Mouse (Mus musculus) liver, postnatal 0 days (tissue): ENCODE measurements around the gene Angpt4. TPM values are rescaled to one million over a fixed set of nuclear protein-coding genes. Genes with fewer than 3 reads are reported as not detected.

Experiments used
- ATAC-seq: fragments of 200-750 bp; cut with Nextera tagmentation; 2 replicates; pipeline ENCODE4 v1.8.0; 2017; ENCODE audit warnings: mild to moderate bottlenecking, moderate library complexity
- DNase-seq: peaks from one replicate; pipeline ENCODE4 v3.0.0-alpha.2; 2016
- H3K27ac ChIP-seq: fragments of 300-500 bp; sonication (generic); 2 replicates; pipeline ENCODE4 v1.5.1; 2014; ENCODE audit warnings: antibody characterized with exemption, moderate library complexity, mild to moderate bottlenecking, low read depth
- H3K27me3 ChIP-seq: fragments of 300-500 bp; sonication (generic); 2 replicates; pipeline ENCODE4 v1.6.1; 2014; ENCODE audit warnings: low read length, control low read depth, mixed read lengths; ENCODE audit not compliant: insufficient read depth
- H3K36me3 ChIP-seq: fragments of 300-500 bp; sonication (generic); replicated peaks from 2 replicates; pipeline ENCODE4 v1.6.1; 2014; ENCODE audit warnings: mild to moderate bottlenecking, control low read depth, low read length, moderate library complexity, mixed read lengths; ENCODE audit not compliant: insufficient read depth
- H3K4me1 ChIP-seq: fragments of 300-500 bp; sonication (generic); 2 replicates; pipeline ENCODE4 v1.6.1; 2014; ENCODE audit warnings: antibody characterized with exemption, mild to moderate bottlenecking, control low read depth; ENCODE audit not compliant: insufficient read depth
- H3K4me2 ChIP-seq: fragments of 300-500 bp; sonication (generic); 2 replicates; pipeline ENCODE4 v1.6.1; 2014; ENCODE audit warnings: low read depth, mild to moderate bottlenecking, low read length, moderate library complexity, mixed read lengths
- H3K4me3 ChIP-seq: fragments of 300-500 bp; sonication (generic); 2 replicates; pipeline ENCODE4 v1.5.1; 2014; ENCODE audit warnings: low read depth, low read length
- H3K9ac ChIP-seq: fragments of 300-500 bp; sonication (generic); replicated peaks from 2 replicates; pipeline ENCODE4 v1.6.1; 2014; ENCODE audit warnings: mild to moderate bottlenecking, moderate library complexity
- H3K9me3 ChIP-seq: fragments of 300-500 bp; sonication (generic); 2 replicates; pipeline ENCODE4 v1.6.1; 2016; ENCODE audit warnings: mild to moderate bottlenecking, control low read depth, low read length, mixed read lengths
- CTCF ChIP-seq: sonication (generic); IDR thresholded peaks from 2 replicates; pipeline ENCODE4 v1.5.1; 2016; ENCODE audit warnings: antibody characterized with exemption, low read depth
- EP300 ChIP-seq: IDR thresholded peaks from 2 replicates; pipeline ENCODE4 v1.6.1; 2016; ENCODE audit warnings: antibody characterized with exemption, low read depth, mild to moderate bottlenecking
- WGBS: fragments of 180-500 bp; shearing (Covaris S2); extraction: QIAGEN DNeasy Blood & Tissue Kit; methylation state at CpG from one replicate; pipeline ENCODE4 v1.1.7; 2014; ENCODE audit not compliant: insufficient replicate concordance; 5-methylcytosine and 5-hydroxymethylcytosine counted together
- microRNA counts: library from miRNA; unstranded; fragments of <30 nt; microRNA quantifications from one replicate; lab custom pipeline; 2015
- microRNA-seq: library from miRNA; unstranded; fragments of <30 nt; microRNA quantifications from one replicate; pipeline ENCODE4, GENCODE M21; 2016
- polyA plus RNA-seq: library from polyadenylated mRNA; unstranded; fragments of >200 nt; fragmentation: Nextera tagmentation; extraction: Ambion mirVana; gene quantifications from 2 replicates; pipeline ENCODE4 v1.2.1, GENCODE M21; 2015

Gene Angpt4
- polyA plus RNA-seq, 1 experiment from 2014 or later: 0.26 TPM

DNA sequence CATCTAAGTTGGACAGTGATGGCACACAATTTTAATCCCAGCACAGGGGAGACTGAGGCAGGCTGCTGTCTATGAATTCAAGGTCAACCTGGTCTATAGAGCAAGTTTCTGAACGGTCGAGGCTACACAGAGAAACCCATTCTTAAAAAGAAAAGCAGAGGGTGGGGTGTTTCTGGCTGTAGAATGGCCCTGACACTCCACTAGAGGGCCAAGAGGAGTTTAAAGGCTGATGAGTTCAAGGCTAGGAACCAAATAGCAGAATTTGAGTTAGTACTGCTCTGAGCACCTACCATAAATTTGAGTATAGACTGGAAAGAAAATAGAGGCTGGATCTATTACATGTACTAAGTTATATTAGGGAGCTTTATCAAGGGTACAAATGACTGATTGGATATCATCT, 78.0 kb downstream of the Angpt4 start:
- no peak for TF ChIP-seq EP300
- TF ChIP-seq CTCF: no peak

DNA sequence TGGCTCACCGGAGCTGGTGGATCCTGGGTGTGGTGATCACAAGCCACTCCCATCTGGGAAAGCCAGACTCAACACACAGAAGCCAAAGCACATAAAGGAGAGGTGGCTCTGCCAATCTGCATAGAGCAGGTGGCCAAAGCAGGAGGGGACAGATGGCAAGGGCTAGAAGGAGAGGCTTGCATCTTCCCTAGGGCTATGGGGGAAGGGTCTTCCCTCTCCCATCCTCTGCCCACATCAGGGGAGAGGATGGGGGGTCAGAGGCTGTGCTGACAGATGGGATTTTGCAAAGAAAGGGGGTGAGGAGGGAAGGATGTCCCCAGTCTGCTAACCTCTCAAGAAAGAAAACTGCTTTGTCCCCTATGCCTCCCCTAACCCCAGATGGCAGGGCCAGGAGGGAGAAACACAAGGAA, 80.0 kb downstream of the Angpt4 start:
- no peak for DNase-seq
- H3K4me1 ChIP-seq: peaks cover 6% of the 10 kb centered on the region; the same call in 1 of the 2 replicates
- no peak overlapping the region for H3K4me2 ChIP-seq
- no peak overlapping the region for H3K4me3 ChIP-seq
- H3K9ac ChIP-seq: no peak overlapping the region
- ATAC-seq: no peak
- no peaks in the 10 kb centered on the region for H3K36me3 ChIP-seq
- 34% methylated on average over 1 of the region's 1 CpGs for WGBS
- TF ChIP-seq CTCF (no peak), EP300 (no peak)
- no peaks in the 10 kb centered on the region for H3K27me3 ChIP-seq
- no peaks in the 10 kb centered on the region for H3K9me3 ChIP-seq
- H3K27ac ChIP-seq: no peak overlapping the region

More for the DNA sequence above, 78.0 kb downstream of the Angpt4 start:
- Histone ChIP-seq H3K36me3 (no peaks in the 10 kb centered on the region), H3K27me3 (no peaks in the 10 kb centered on the region), H3K4me1 (peaks cover 4% of the 10 kb centered on the region; the same call in 1 of the 2 replicates), H3K9me3 (no peaks in the 10 kb centered on the region), H3K4me3 (no peak overlapping the region), H3K9ac (no peak overlapping the region), H3K4me2 (no peak overlapping the region), H3K27ac (no peak overlapping the region)
- DNase-seq (no peak), ATAC-seq (no peak)
- 66% methylated on average over 2 of the region's 2 CpGs for WGBS

DNA sequence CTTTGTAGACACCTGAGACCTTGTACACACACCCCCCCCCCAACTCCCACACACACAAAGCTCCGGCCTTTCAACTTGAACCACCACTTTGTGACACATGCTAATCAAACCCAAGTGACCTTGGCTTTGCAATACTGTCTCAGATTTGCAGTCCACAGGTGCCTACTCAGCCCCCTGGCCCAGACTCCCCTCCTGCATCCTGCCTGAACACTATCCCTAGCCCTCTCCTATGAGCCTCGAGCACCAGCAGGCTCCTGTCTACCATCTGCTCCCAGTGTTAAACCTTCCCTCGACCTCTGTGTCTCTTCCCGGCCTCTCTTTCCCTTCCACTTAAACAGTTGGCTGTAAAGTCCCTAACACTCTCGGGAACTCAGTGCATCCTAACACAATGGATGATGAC, 80.4 kb downstream of the Angpt4 start:
- 49% methylated on average over 5 of the region's 5 CpGs for WGBS

DNA sequence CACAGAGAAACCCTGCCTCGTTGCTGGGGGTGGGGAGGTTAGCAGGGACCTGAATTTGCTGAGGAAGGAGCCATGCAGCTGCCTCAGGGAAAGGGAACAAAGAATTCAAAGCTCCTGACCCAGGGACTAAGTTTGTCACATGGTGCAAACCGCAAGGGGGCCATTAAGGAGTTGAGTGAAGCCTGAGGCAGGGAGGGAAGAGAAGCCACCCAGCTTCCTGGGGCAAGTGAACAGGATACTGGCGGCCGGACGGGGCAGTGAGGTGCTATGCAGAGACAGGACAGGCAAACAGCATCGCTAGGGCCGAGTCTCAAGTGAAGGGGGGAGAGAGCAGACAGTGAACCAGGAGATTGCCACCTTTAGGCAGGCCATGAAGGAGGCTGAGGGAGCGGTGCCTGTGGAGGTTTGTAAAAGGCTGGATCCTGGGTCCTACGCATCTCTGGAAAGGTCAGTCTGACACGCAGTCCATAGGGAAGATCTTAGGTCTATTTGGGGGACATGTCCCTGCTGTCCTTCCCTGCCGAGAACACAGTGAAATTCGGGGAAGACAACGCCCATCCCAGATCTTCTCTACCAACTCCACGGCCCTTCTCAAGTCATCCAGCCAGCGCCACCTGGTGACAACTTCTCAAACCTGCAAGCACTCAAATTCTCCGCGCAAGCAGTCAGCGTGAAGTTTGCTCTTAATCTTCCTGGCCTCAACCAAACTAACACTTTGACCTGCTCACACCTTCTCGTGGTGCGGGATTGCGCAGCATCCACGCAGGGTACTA, 83.5 kb downstream of the Angpt4 start:
- Histone ChIP-seq H3K27me3 (peaks cover 8% of the 10 kb centered on the region; the same call in 1 of the 2 replicates), H3K9me3 (no peaks in the 10 kb centered on the region), H3K4me3 (peak overlapping the region; percentile 15; the same call in 1 of the 2 replicates), H3K27ac (no peak overlapping the region), H3K4me1 (peaks cover 15% of the 10 kb centered on the region), H3K4me2 (peak overlapping the region; percentile 61), H3K36me3 (no peaks in the 10 kb centered on the region), H3K9ac (no peak overlapping the region)
- DNase-seq (peak; percentile 80), ATAC-seq (peak; percentile 15; the same call in 1 of the 2 replicates)
- TF ChIP-seq EP300 (no peak), CTCF (peak; percentile 90)
- WGBS: 7% methylated on average over 22 of the region's 22 CpGs

More for the DNA sequence above, 80.4 kb downstream of the Angpt4 start:
- Histone ChIP-seq H3K4me3 (no peak overlapping the region), H3K36me3 (no peaks in the 10 kb centered on the region), H3K27ac (no peak overlapping the region), H3K9ac (no peak overlapping the region), H3K9me3 (no peaks in the 10 kb centered on the region), H3K27me3 (peaks cover 1% of the 10 kb centered on the region; the same call in 1 of the 2 replicates), H3K4me2 (no peak overlapping the region), H3K4me1 (peaks cover 10% of the 10 kb centered on the region)
- DNase-seq (no peak), ATAC-seq (no peak)
- no peak for TF ChIP-seq CTCF
- TF ChIP-seq EP300: no peak

MicroRNA genes within 50 kb of the gene (microRNA counts, 519-probe panel; counts per million panel counts)
- microRNA mmu-miR-1953 (lab: Ali Mortazavi, UCI): 1,511 counts per million, percentile 11 among the panel's probes with 10 or more counts

Small RNA genes within 50 kb of the gene (microRNA-seq; reads per million reads assigned to microRNA genes)
- gene Mir1953: 1.2 reads per million

Other genes starting within 250 kb of the Angpt4 start
- gene Rad21l, start 242.7 kb upstream of the Angpt4 start, polyA plus RNA-seq: not detected in 2 replicates
- 0.07 TPM in 1 of 2 replicates, not detected in the other for gene Tmem74b, start 209.2 kb upstream of the Angpt4 start, polyA plus RNA-seq
- gene Psmf1, start 167.0 kb upstream of the Angpt4 start, polyA plus RNA-seq: 53.6 and 54.2 TPM in 2 replicates
- gene Rspo4, start 68.3 kb upstream of the Angpt4 start, polyA plus RNA-seq: 0.05 TPM in 1 of 2 replicates, not detected in the other
- 6.3 and 7.3 TPM in 2 replicates for gene Fam110a, start 69.0 kb downstream of the Angpt4 start, polyA plus RNA-seq
- 0.43 and 0.53 TPM in 2 replicates for gene Slc52a3, start 85.3 kb downstream of the Angpt4 start, polyA plus RNA-seq
- not detected in 2 replicates for gene Scrt2, start 170.3 kb downstream of the Angpt4 start, polyA plus RNA-seq
- gene Srxn1, start 194.3 kb downstream of the Angpt4 start, polyA plus RNA-seq: 8.2 and 8.7 TPM in 2 replicates
- 0.14 and 0.18 TPM in 2 replicates for gene Tcf15, start 232.4 kb downstream of the Angpt4 start, polyA plus RNA-seq